Mouse (Mus musculus): ENCODE results near the gene H1foo. TPM values are rescaled to one million over a fixed set of nuclear protein-coding genes. Genes with fewer than 3 reads are reported as not detected.

The H1foo gene
- polyA plus RNA-seq, 1 experiment from 2014 or later, result not detected

DNA sequence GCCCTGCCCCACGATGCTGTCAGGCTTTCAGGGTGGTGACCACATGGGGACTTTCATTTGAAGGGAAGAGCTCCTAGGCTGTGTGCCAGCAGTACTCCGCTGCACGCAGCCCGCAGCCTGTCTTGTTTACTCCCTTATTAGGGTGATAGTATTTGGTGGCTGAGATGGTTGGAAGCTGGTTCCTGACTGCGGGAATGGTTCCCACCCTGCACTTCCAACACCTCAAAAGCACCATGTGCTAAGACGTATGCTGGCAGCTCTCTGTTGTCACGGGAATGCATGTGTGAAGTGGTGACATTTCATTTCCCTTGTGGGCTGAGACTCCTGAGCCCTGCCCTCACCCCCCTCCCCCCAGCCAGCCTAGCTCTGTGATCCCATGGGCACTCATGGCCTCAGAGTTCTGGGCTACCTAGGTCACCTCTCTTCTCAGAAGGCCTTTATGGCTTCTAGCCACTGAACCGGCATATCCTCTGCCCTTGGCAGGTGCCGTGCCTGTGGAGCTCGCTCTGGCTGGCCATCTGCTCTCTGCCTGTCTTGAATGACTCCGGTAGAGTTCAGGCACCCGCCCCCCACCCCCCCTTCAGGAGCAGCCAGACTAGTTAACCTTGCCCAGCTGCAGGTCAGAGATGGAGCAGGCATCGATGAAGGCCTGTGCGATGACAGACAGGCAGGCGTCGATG is 12.3 kb downstream of the H1foo start:
- Histone ChIP-seq H3K9me3 (replicated peaks) (no peaks in the 10 kb centered on the region), H3K4me3 (no peak overlapping the region), H3K36me3 (no peaks in the 10 kb centered on the region), H3K4me1 (peaks cover 25% of the 10 kb centered on the region), H3K27ac (replicated peaks) (peak overlapping the region; percentile 63), H3K27me3 (ENCODE audit: low read depth, poor library complexity, severe bottlenecking) (no peaks in the 10 kb centered on the region)
- whole genome bisulfite sequencing, result 61% methylated on average over 16 of the region's 16 CpGs
- DNase-seq (ENCODE audit: low spot score), result peak; percentile 18

DNA sequence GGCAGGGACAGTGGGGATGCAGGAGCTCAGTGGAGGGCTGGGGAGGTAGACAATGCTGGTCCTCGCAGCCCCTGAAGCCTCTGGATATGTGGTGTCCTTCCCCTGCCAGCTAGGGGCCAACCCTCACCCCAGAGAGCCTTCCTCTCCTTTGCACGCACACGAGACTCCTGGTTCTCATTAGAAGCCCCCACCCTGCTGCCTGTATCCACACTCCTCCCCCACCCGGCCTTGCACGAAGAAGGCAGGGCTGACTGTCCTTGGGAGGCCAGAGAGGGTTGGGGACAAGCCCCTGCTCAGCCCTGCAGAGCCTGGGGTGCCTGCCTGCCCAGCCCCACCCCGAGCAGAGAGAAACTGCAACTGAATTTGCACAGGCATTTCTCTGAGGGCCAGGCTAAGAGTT is 12.9 kb downstream of the H1foo start:
- WGBS, result 45% methylated on average over 6 of the region's 6 CpGs
- Histone ChIP-seq H3K4me1 (peaks cover 31% of the 10 kb centered on the region), H3K27ac (replicated peaks) (peak overlapping the region; percentile 63), H3K36me3 (no peaks in the 10 kb centered on the region), H3K9me3 (replicated peaks) (no peaks in the 10 kb centered on the region), H3K4me3 (no peak overlapping the region), H3K27me3 (ENCODE audit: low read depth, poor library complexity, severe bottlenecking) (0 out of 2 replicates have a peak, but pooled peaks cover 4% of the 10 kb centered on the region)
- DNase-seq (ENCODE audit: low spot score), result no peak

- no peak for DNase-seq (ENCODE audit: low spot score)
- Histone ChIP-seq H3K4me1 (peaks cover 34% of the 10 kb centered on the region), H3K27me3 (ENCODE audit: low read depth, poor library complexity, severe bottlenecking) (0 out of 2 replicates have a peak, but pooled peaks cover 12% of the 10 kb centered on the region), H3K4me3 (no peak overlapping the region), H3K36me3 (no peaks in the 10 kb centered on the region), H3K27ac (replicated peaks) (peak overlapping the region; percentile 63; the same call in 1 of the 2 replicates), H3K9me3 (replicated peaks) (no peaks in the 10 kb centered on the region)
- WGBS, result 88% methylated on average over 9 of the region's 9 CpGs
Measured at GRCm38 (mm10) chr6:115958445-115958844, 13.7 kb downstream of the H1foo start.

GRCm38 (mm10) chr6:115959151-115959691 is 14.5 kb downstream of the H1foo start:
- peaks cover 18% of the 10 kb centered on the region; the same call in 1 of the 2 replicates for H3K27me3 ChIP-seq (ENCODE audit: low read depth, poor library complexity, severe bottlenecking)
- no peak overlapping the region for H3K4me3 ChIP-seq
- H3K27ac ChIP-seq (replicated peaks), result peak overlapping the region; percentile 25; the same call in 1 of the 2 replicates
- no peaks in the 10 kb centered on the region for H3K36me3 ChIP-seq
- whole genome bisulfite sequencing, result 85% methylated on average over 7 of the region's 7 CpGs
- no peaks in the 10 kb centered on the region for H3K9me3 ChIP-seq (replicated peaks)
- no peak for DNase-seq (ENCODE audit: low spot score)
- H3K4me1 ChIP-seq, result peaks cover 34% of the 10 kb centered on the region

- 93% methylated on average over 19 of the region's 19 CpGs for WGBS
- Histone ChIP-seq H3K9me3 (replicated peaks) (no peaks in the 10 kb centered on the region), H3K4me1 (peaks cover 34% of the 10 kb centered on the region), H3K36me3 (no peaks in the 10 kb centered on the region), H3K27ac (replicated peaks) (peak overlapping the region; percentile 28; the same call in 1 of the 2 replicates), H3K4me3 (no peak overlapping the region), H3K27me3 (ENCODE audit: low read depth, poor library complexity, severe bottlenecking) (peaks cover 18% of the 10 kb centered on the region; the same call in 1 of the 2 replicates)
- DNase-seq (ENCODE audit: low spot score), result no peak
Measured at GRCm38 (mm10) chr6:115960322-115960721, 15.6 kb downstream of the H1foo start.

DNA sequence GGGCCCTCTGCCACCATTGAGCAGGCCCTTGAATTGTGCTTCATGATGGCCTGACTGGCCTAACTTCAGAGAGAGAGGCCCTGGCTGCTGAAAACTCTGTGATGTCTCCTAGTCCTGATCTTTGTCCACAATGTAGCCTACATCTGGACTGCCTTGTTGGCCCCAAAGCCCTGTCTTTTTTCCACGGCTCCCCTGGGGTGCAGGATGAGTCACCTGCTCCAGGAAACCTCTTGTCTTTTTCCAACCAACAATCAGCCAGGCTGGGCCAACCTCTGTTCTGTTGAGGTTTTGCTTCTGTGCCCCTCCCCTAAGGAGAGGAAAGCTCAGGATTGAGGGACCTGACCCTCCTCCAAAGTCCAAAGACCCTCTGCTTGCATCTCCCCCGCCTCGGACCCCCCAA is 17.0 kb downstream of the H1foo start:
- Histone ChIP-seq H3K27me3 (ENCODE audit: low read depth, poor library complexity, severe bottlenecking) (peaks cover 18% of the 10 kb centered on the region; the same call in 1 of the 2 replicates), H3K36me3 (no peaks in the 10 kb centered on the region), H3K4me3 (no peak overlapping the region), H3K27ac (replicated peaks) (no peak overlapping the region), H3K9me3 (replicated peaks) (no peaks in the 10 kb centered on the region), H3K4me1 (peaks cover 31% of the 10 kb centered on the region)
- DNase-seq (ENCODE audit: low spot score), result no peak
- WGBS, result 88% methylated on average over 3 of the region's 3 CpGs

DNA sequence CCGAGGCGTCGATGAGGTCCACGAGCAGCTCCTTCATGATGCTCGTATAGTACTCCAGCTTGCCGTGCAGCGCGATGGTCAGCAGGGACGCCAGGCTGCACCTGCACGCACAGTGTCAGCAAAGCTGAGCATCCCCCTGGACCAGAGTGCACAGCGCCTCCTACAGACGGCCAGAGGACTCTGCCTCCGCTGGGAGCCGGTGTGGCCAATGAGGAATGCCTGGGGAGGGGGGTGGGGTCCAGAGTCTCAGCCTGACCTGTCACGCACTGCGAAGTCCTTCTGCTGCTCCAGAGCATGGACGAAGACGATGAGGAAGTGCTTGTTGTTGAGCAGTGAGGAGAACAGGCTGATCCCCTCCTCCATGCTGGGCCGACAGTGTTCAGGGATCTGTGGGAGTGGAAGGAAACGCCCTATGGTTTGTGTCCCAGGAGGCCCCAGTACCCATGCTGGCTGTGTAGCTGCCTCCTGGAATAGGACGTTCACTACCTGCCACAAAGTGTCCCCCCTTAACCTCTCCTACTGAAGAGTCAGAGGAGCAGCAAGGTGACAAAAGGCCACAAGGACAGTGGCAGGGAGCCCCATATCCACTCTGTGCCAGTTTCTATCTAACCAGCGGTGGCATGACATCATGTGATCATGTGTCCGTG is 17.8 kb downstream of the H1foo start:
- WGBS, result 42% methylated on average over 23 of the region's 23 CpGs
- H3K27ac ChIP-seq (replicated peaks), result no peak overlapping the region
- H3K9me3 ChIP-seq (replicated peaks), result no peaks in the 10 kb centered on the region
- no peaks in the 10 kb centered on the region for H3K36me3 ChIP-seq
- DNase-seq (ENCODE audit: low spot score), result peak; percentile 64
- peaks cover 23% of the 10 kb centered on the region for H3K4me1 ChIP-seq
- H3K27me3 ChIP-seq (ENCODE audit: low read depth, poor library complexity, severe bottlenecking), result peaks cover 18% of the 10 kb centered on the region; the same call in 1 of the 2 replicates
- H3K4me3 ChIP-seq, result no peak overlapping the region

DNA sequence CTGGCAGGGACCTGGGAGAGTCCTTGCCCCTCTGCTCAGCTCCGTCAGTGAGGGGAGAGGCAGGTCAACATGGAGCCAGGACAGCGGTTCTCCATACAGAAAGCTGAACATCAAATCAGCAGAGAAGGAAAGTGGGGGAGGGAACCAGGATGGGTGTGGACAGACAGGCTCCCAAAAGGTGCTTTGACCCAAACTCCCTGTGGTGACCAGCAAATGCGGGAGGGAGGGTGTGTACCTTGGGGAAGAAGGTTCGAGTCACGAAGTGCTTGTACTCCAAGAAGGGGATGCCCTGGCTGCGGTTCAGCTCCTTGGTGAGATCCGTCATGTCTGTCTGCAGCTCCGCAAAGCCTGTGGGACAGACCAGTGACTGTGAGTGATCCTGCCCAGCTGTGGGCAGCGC is 18.9 kb downstream of the H1foo start:
- Histone ChIP-seq H3K4me1 (peaks cover 29% of the 10 kb centered on the region), H3K36me3 (no peaks in the 10 kb centered on the region), H3K27me3 (ENCODE audit: low read depth, poor library complexity, severe bottlenecking) (peaks cover 18% of the 10 kb centered on the region; the same call in 1 of the 2 replicates), H3K4me3 (no peak overlapping the region), H3K9me3 (replicated peaks) (no peaks in the 10 kb centered on the region), H3K27ac (replicated peaks) (no peak overlapping the region)
- WGBS, result 73% methylated on average over 9 of the region's 9 CpGs
- DNase-seq (ENCODE audit: low spot score), result no peak

DNA sequence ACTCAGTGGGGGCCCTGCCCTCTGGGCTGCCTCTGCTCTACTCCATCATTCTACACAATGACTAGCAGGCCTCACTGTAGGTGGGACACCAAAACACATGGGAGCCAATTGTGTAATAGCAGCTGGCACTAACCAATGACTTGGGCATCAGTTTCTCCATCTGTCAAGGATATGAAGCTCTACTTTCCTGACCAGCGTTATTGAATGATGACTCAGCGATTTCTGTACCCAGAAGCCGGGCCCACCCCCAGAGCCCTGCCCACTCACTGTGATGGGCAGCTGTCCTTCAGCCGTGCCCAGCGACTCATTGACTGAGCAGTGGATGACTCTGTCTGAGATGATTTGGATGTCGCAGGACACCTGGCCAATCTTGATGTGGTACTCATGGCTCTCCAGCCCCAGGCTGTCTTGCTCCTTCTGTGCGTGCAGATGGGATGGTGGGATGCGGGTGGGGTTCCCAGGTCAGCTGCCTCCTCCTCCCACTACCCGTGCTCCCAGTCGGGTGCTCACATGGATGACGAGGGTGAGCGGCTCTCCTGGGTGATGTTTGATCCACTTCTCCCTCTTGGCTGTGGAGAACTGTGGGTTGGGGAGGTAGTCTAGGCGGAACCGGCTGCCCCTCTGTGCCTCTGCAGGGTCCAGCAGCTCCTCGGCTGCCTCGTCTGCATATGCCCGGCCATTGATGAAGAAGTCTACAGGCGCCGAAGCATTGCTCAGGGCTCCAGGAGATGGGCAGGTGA is 21.7 kb downstream of the H1foo start:
- Histone ChIP-seq H3K27ac (replicated peaks) (no peak overlapping the region), H3K4me1 (peaks cover 28% of the 10 kb centered on the region), H3K36me3 (no peaks in the 10 kb centered on the region), H3K9me3 (replicated peaks) (no peaks in the 10 kb centered on the region), H3K4me3 (no peak overlapping the region), H3K27me3 (ENCODE audit: low read depth, poor library complexity, severe bottlenecking) (peaks cover 18% of the 10 kb centered on the region; the same call in 1 of the 2 replicates)
- no peak for DNase-seq (ENCODE audit: low spot score)
- WGBS, result 93% methylated on average over 19 of the region's 19 CpGs

DNA sequence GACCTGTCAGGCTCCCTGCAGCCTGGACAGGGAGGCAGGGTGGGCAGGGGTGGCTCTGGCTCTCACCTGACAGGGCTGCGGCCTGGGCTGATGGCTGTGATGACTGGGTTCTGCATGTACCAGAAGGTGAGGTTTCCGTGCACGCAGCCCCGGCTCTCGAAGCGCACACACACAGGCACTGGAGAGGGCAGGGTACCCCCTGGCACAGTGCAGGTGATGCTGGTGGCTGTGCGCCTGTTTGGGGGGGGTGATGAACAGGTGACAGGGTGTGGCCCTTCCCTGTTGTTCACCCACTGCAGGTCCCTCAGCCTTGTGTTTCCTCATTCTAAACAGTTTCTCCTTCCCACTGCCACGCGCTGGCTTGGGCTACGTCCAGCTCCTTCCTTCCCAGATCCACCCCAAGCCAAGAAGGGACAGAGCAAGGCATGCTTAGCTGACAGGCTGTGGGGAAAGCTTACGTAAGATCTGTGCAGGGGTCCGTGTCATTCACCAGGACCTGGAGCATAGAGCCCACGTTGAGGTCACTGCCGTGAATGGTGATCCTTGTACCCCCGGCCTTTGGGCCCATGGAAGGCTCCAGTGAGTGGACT is 22.6 kb downstream of the H1foo start:
- peaks cover 17% of the 10 kb centered on the region; the same call in 1 of the 2 replicates for H3K27me3 ChIP-seq (ENCODE audit: low read depth, poor library complexity, severe bottlenecking)
- no peak for DNase-seq (ENCODE audit: low spot score)
- 0 out of 2 replicates have a peak overlapping the region, but pooled peaks have one; percentile 5 for H3K27ac ChIP-seq (replicated peaks)
- H3K9me3 ChIP-seq (replicated peaks), result no peaks in the 10 kb centered on the region
- peaks cover 30% of the 10 kb centered on the region for H3K4me1 ChIP-seq
- no peak overlapping the region for H3K4me3 ChIP-seq
- H3K36me3 ChIP-seq, result no peaks in the 10 kb centered on the region
- 94% methylated on average over 15 of the region's 15 CpGs for WGBS

- Histone ChIP-seq H3K27ac (replicated peaks) (peak overlapping the region; percentile 5; the same call in 1 of the 2 replicates), H3K9me3 (replicated peaks) (no peaks in the 10 kb centered on the region), H3K4me1 (peaks cover 24% of the 10 kb centered on the region), H3K4me3 (no peak overlapping the region), H3K27me3 (ENCODE audit: low read depth, poor library complexity, severe bottlenecking) (peaks cover 10% of the 10 kb centered on the region; the same call in 1 of the 2 replicates), H3K36me3 (no peaks in the 10 kb centered on the region)
- WGBS, result 76% methylated on average over 5 of the region's 5 CpGs
- no peak for DNase-seq (ENCODE audit: low spot score)
Measured at GRCm38 (mm10) chr6:115968086-115968485, 23.3 kb downstream of the H1foo start.

- H3K4me3 ChIP-seq, result no peak overlapping the region
- WGBS, result 85% methylated on average over 6 of the region's 6 CpGs
- H3K27ac ChIP-seq (replicated peaks), result peak overlapping the region; percentile 5; the same call in 1 of the 2 replicates
- H3K27me3 ChIP-seq (ENCODE audit: low read depth, poor library complexity, severe bottlenecking), result peaks cover 5% of the 10 kb centered on the region; the same call in 1 of the 2 replicates
- no peaks in the 10 kb centered on the region for H3K36me3 ChIP-seq
- H3K9me3 ChIP-seq (replicated peaks), result no peaks in the 10 kb centered on the region
- peaks cover 24% of the 10 kb centered on the region for H3K4me1 ChIP-seq
- no peak for DNase-seq (ENCODE audit: low spot score)
Measured at GRCm38 (mm10) chr6:115968700-115969099, 24.0 kb downstream of the H1foo start.
